Mouse (Mus musculus): ENCODE measurements around the gene Pax2.

Pax2 gene

GRCm38 (mm10) chr19:44748271-44748670, 7.6 kb upstream of the Pax2 start:
- DNase-seq (ENCODE audit: low read depth, low spot score) = no peak

DNA sequence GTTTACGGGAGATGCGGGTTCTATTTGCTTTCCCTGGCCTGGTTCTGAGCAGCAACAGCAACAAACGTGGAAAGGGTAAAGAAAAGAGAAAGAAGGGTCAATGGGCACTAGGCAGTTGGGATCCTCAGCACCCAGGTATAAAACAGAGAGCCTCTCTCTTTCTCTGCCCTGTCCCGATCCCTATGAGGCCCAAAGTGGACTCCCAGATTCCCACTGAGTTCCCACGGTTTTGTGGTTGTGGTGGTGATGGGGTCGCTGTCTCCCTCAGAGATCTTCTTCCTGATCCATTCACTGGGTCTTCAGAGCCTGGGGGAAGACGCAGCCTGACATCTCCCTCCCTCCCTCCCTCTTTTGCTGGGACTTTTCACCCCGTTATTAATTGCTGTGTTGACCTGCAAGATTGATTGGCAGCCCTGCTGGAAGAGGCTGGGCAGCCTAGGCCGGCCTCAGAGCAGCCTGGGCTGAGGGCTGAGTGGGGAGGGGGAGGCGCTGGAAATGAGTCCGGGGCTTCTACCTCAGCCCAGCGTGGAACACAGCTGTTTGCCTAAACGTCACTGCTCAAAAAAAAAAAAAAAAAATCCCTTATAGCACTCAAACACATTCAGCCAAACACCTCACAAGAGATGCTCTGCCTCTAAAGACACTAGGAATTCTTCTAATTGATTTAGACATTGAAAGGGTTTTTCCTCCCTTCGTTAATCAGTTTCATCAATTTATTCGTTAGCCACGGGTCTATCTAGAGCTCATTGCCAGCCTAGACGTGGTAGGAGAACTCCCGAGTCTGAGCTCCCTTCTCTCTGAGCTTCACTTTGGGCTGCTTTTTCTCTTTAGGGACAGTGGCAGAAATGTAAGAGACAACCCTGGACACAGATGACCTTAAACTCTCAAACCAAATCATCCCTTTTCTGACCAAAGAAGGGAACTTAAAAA, 6.5 kb upstream of the Pax2 start:
- DNase-seq (ENCODE audit: low read depth, low spot score) = no peak

- DNase-seq (ENCODE audit: low read depth, low spot score) = no peak
These were observed 5.5 kb upstream of the Pax2 start for GRCm38 (mm10) chr19:44750051-44751041.

- no peak for DNase-seq (ENCODE audit: low read depth, low spot score)
These were observed 4.8 kb upstream of the Pax2 start for GRCm38 (mm10) chr19:44751042-44751441.

DNA sequence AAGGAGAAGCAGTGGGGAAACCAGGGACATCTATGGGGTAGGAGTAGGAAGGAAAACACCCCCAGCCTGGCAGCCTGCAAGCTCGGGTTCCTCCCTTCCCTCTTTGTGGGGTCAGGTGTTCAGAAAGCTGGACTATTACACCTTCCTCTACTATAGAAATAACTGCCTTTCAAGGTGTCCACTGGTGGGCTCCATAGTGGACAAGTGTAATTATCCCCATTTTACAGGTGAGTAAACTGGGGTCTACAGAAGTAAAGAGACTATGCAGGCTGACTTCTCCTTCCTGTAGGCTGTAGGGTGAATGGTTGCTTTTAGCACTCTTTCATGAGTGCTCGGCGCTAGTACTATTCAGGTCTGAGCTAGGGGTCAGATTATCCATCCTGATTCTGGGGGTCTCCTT, 4.3 kb upstream of the Pax2 start:
- DNase-seq (ENCODE audit: low read depth, low spot score) = no peak

GRCm38 (mm10) chr19:44752056-44752940, 3.5 kb upstream of the Pax2 start:
- DNase-seq (ENCODE audit: low read depth, low spot score) = no peak

DNA sequence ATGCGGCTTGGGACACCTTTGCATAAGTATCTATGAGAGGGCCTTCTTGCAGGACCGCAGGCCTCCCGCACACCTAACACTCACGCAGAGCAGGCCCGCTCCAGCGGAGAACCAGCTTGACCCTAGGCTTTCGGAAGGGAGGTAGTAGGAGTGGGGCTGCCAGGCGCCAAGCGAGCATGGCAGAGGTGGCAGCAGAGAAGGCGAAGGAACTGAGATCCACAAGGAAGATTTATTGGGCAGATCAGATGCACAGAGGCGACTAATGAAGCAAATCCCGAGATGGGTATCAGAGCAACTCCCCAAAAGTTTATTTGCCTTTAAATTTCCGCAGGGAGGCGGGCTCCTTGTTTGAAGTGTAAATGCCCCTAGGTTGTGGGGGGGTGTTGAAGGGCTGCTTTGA, 2.5 kb upstream of the Pax2 start:
- DNase-seq (ENCODE audit: low read depth, low spot score) = no peak

- DNase-seq (ENCODE audit: low read depth, low spot score) = no peak
These were observed 1.1 kb upstream of the Pax2 start for GRCm38 (mm10) chr19:44754461-44755377.

DNA sequence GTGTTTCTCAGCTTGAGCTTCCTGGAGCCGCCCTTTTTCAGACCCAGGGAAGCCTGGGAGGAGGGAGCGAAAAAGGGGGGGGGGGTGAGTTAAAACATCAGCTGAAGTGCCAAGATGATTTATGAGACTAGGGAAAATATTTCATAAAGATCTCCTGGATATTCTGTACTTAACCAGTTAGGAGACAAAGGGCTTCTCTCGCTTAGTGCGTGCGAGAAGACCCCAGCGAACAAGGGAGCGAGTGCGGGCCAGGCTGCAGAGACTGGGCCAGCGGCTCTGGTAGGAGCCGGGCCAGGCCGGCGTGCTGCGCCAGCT, 510 bp upstream of the Pax2 start:
- no peak for DNase-seq (ENCODE audit: low read depth, low spot score)

GRCm38 (mm10) chr19:44756421-44757230, 781 bp downstream of the Pax2 start:
- no peak for DNase-seq (ENCODE audit: low read depth, low spot score)

GRCm38 (mm10) chr19:44757231-44757871, 1.5 kb downstream of the Pax2 start:
- DNase-seq (ENCODE audit: low read depth, low spot score) = no peak

DNA sequence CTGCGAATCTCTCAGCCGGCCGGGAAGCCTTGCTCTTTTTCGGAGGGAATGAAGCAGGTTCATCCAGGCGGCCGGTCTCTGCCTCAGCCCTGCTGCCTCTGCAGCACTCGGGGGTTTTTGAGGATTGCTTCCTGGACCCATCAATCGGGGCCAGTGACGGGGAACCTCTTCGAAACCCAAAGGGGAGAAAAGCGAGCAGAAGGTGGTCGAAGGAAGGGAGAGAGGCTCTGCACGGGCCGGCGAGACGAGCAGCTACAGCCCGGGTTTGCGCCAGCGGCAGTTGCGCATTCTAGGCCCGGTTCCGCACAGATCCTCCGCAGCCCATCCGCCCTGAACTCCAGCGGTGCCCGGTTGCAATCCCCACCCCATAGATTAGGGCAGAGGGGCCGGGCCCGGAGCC, 3.0 kb downstream of the Pax2 start:
- no peak for DNase-seq (ENCODE audit: low read depth, low spot score)

- no peak for DNase-seq (ENCODE audit: low read depth, low spot score)
These were observed 3.8 kb downstream of the Pax2 start for GRCm38 (mm10) chr19:44759531-44760118.

GRCm38 (mm10) chr19:44760259-44761131, 4.7 kb downstream of the Pax2 start:
- DNase-seq (ENCODE audit: low read depth, low spot score) = no peak

DNA sequence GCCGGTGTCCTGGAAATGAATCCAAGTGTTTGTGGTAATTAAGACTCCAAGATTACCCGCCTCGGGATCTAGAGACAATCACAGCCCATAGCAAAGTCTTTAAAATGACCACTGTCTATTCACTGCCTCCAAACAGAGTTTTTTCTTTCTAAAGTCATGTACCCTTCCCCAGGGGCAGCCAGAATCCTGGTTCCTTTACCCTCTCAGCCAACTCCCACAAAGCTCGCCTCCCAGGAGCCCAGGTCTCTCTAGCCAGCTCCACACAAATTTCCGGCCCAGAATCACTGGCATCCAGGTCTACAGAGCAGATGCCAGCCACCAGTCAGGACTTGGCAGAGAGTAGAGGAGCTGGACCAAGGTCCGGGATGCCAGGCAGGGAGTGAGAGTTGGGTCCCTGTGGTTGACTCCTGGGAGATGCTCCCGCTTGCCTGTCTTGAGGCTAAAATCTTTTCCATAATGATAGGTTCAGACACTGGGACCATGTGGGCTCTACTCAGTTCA, 6.3 kb downstream of the Pax2 start:
- no peak for DNase-seq (ENCODE audit: low read depth, low spot score)

DNA sequence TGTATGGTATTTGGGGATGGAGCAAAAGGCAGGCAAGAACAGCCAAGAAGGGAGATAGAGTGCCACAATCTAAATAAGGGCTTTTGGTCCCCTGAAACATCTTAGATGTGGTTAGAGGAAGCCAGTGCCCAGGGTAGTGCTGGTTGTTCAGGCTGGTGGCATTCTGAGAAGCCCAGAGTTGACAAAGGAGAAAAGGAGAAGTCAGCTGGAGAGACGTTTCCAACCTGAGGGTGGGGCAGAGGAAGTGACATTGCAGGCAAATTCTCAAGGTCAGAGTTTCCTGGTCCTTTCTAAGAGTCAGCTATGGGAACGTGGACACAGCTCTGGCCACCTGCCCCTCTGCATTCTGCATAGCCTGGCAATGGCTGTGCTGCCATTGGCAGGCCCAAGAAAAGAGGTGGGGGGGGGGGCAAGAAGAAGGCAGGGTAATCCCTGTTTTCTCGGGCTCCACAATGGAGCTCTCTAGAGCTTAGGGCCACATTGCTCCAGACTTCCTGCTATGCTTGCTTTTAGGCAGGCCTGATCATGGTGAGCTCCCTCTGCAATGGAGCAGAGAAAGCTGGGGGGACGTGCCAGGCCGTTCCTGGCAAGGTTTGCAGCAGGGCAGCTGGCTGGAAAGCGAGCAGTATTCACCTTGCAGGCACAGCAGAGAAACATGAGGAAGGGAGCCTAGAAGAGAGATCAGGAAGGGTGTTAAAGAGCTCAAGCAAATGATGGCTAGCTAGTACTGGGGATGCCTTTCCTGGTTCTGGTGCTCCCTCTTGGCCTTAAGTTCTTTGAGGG, 14.6 kb downstream of the Pax2 start:
- DNase-seq (ENCODE audit: low read depth, low spot score) = no peak

- no peak for DNase-seq (ENCODE audit: low read depth, low spot score)
These were observed 15.7 kb downstream of the Pax2 start for GRCm38 (mm10) chr19:44771499-44771898.

All from WW6 (cell line).